Mouse (Mus musculus) forebrain, embryonic 12.5 days (tissue): ENCODE results near the gene Abcc6. TPM values are rescaled to one million over a fixed set of nuclear protein-coding genes. Genes with fewer than 3 reads are reported as not detected.

Source experiments
- ATAC-seq: fragments of 200-750 bp; cut with Nextera tagmentation; 2 replicates; pipeline ENCODE4 v1.8.0; 2017; ENCODE audit warnings: moderate TSS enrichment; ENCODE audit not compliant: low FRiP score
- H3K27ac ChIP-seq: fragments of 300-500 bp; sonication (generic); 2 replicates; pipeline ENCODE4 v1.5.1; 2016; ENCODE audit warnings: mild to moderate bottlenecking
- H3K27me3 ChIP-seq: fragments of 300-500 bp; sonication (generic); 2 replicates; pipeline ENCODE4 v1.6.1; 2016; ENCODE audit warnings: mild to moderate bottlenecking
- H3K36me3 ChIP-seq: fragments of 300-500 bp; sonication (generic); replicated peaks from 2 replicates; pipeline ENCODE4 v1.6.1; 2016; ENCODE audit warnings: mild to moderate bottlenecking
- H3K4me1 ChIP-seq: fragments of 300-500 bp; sonication (generic); 2 replicates; pipeline ENCODE4 v1.6.1; 2016
- H3K4me2 ChIP-seq: fragments of 300-500 bp; sonication (generic); 2 replicates; pipeline ENCODE4 v1.6.1; 2016; ENCODE audit warnings: mild to moderate bottlenecking, moderate library complexity
- H3K4me3 ChIP-seq: fragments of 300-500 bp; sonication (generic); replicated peaks from 2 replicates; pipeline ENCODE4 v1.5.1; 2016; ENCODE audit warnings: mild to moderate bottlenecking
- H3K9ac ChIP-seq: fragments of 300-500 bp; sonication (generic); 2 replicates; pipeline ENCODE4 v1.6.1; 2016; ENCODE audit warnings: mild to moderate bottlenecking
- H3K9me3 ChIP-seq: fragments of 300-500 bp; sonication (generic); 2 replicates; pipeline ENCODE4 v1.6.1; 2016
- WGBS: fragments of 180-500 bp; shearing (Covaris S2); methylation state at CpG from one replicate; pipeline ENCODE4 v1.1.7; 2016; 5-methylcytosine and 5-hydroxymethylcytosine counted together
- polyA plus RNA-seq: library from polyadenylated mRNA; unstranded; fragments of >200 nt; fragmentation: Nextera tagmentation; extraction: Ambion mirVana; gene quantifications from 2 replicates; pipeline ENCODE4 v1.2.1, GENCODE M21; 2016

Abcc6 gene
- polyA plus RNA-seq, 1 experiment from 2014 or later = 0.10 TPM

DNA sequence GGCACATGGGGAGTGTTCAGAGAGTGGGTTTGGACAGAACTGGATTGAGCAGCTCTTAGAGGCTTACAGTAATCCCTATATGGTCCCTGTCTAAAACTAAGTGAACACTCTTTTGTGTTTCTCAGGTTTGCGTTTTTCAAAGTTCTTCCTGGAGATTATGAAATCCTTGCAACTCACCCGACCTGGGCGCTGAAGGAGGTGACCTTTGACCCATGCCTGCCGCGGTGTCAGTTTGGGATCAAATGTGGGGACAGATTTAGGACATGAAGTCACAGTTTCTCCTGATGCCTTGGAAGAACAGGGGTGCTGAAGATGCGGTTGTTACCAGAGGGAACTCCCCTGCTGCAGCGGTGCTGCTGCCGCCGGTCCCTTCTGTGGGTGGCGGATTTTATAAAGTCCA lies 14.0 kb upstream of the Abcc6 start:
- Histone ChIP-seq H3K4me3 (no peak overlapping the region), H3K4me1 (no peaks in the 10 kb centered on the region), H3K27ac (no peak overlapping the region), H3K4me2 (no peak overlapping the region), H3K9ac (no peak overlapping the region), H3K27me3 (no peaks in the 10 kb centered on the region), H3K36me3 (peaks cover 82% of the 10 kb centered on the region), H3K9me3 (no peaks in the 10 kb centered on the region)
- 95% methylated on average over 10 of the region's 10 CpGs for WGBS
- ATAC-seq = no peak

DNA sequence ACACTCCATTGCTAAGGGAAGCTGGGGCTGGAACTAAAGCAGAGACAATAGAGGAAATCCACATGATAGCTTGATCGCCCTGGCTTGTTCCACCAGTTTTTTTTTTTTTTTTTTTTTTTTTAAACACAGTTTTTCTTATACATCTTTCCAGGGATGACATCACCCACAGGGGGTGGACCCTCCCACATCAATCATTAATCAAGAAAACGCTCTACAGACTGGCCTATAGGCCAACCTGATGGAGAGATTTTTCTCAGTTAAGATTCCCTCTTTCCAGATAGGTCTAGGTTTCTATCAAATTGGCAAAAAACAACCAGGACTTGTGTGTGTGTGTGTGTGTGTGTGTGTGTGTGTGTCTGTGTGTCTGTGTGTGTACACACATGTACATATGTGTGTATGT lies 9.8 kb upstream of the Abcc6 start:
- no peak for ATAC-seq
- H3K9me3 ChIP-seq = no peaks in the 10 kb centered on the region
- no peaks in the 10 kb centered on the region for H3K27me3 ChIP-seq
- WGBS = 78% methylated on average over 2 of the region's 2 CpGs
- H3K36me3 ChIP-seq = peaks cover 63% of the 10 kb centered on the region
- H3K4me2 ChIP-seq = no peak overlapping the region
- no peak overlapping the region for H3K4me3 ChIP-seq
- H3K9ac ChIP-seq = no peak overlapping the region
- H3K27ac ChIP-seq = no peak overlapping the region
- peaks cover 9% of the 10 kb centered on the region for H3K4me1 ChIP-seq

DNA sequence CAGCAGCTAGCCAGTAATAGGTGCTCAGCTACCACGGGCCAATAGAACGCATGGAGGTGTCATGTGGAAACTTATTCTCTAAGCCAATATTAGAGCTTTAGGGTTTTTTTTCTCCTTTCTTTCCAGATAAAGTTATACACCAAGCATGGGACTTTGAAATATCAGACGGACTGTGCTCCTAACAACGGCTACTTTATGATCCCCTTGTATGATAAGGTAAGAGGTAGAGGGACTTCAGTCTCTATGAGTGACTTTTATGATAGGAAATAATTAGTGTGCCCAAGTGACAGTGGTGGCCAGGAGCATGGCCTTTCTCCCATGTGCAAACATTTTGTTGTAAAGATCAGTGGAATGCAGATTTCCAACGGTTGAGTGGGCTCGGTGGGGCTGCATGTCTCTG lies 7.3 kb upstream of the Abcc6 start:
- Histone ChIP-seq H3K27me3 (no peaks in the 10 kb centered on the region), H3K4me2 (no peak overlapping the region), H3K4me1 (peaks cover 18% of the 10 kb centered on the region), H3K36me3 (peaks cover 39% of the 10 kb centered on the region), H3K9ac (no peak overlapping the region), H3K27ac (no peak overlapping the region), H3K9me3 (no peaks in the 10 kb centered on the region), H3K4me3 (no peak overlapping the region)
- ATAC-seq = no peak
- 92% methylated on average over 6 of the region's 6 CpGs for WGBS

DNA sequence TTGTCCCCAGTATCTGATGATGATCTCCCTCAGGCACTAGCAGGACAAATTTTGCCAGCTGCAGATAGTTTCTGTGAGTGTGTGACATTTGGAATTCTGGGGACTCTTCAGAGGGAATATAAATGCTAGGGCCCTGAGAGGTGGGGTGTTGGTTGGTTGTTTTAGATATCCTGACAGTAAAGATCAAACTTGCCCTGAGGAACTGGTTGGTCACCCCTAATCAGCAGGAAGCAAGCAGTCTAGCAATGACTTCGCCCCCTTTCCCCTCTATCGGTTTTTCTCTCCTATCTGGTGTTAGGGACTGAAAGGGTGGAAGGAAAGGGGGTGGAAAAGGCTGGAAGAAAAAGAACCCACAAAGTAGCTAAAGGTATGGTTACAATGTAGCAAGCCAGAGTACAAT lies 5.4 kb upstream of the Abcc6 start:
- Histone ChIP-seq H3K9me3 (no peaks in the 10 kb centered on the region), H3K36me3 (peaks cover 20% of the 10 kb centered on the region), H3K27ac (no peak overlapping the region), H3K9ac (no peak overlapping the region), H3K4me2 (no peak overlapping the region), H3K27me3 (peaks cover 3% of the 10 kb centered on the region; the same call in 1 of the 2 replicates), H3K4me3 (no peak overlapping the region), H3K4me1 (peaks cover 18% of the 10 kb centered on the region)
- WGBS = 72% methylated on average over 2 of the region's 2 CpGs
- ATAC-seq = no peak

DNA sequence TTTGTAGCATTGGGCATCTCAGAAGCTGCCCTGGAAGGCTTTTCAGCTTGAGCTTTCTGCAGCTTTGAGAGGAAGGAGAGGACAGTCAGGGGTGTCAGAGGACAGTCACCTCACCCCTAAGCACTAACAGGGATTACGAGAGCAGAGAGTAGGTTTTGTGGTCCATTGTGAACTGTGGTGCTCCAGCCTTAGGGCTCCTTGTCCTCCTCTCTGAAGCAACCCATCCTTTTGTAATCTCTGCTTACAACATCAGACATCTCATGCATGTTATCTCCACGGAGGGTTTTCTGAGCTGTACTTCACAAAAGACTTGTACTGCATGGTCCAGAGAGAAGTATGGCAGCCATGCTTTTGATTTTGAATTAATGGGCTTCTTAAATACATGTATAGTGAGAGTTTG lies 4.9 kb upstream of the Abcc6 start:
- H3K36me3 ChIP-seq = peaks cover 16% of the 10 kb centered on the region
- no peak for ATAC-seq
- no peak overlapping the region for H3K27ac ChIP-seq
- peak overlapping the region; percentile 83 for H3K9ac ChIP-seq
- H3K27me3 ChIP-seq = peaks cover 6% of the 10 kb centered on the region; the same call in 1 of the 2 replicates
- peak overlapping the region; percentile 85; the same call in 1 of the 2 replicates for H3K4me3 ChIP-seq
- H3K4me2 ChIP-seq = peak overlapping the region; percentile 78
- WGBS = 78% methylated on average over 2 of the region's 2 CpGs
- H3K4me1 ChIP-seq = peaks cover 21% of the 10 kb centered on the region
- H3K9me3 ChIP-seq = no peaks in the 10 kb centered on the region

DNA sequence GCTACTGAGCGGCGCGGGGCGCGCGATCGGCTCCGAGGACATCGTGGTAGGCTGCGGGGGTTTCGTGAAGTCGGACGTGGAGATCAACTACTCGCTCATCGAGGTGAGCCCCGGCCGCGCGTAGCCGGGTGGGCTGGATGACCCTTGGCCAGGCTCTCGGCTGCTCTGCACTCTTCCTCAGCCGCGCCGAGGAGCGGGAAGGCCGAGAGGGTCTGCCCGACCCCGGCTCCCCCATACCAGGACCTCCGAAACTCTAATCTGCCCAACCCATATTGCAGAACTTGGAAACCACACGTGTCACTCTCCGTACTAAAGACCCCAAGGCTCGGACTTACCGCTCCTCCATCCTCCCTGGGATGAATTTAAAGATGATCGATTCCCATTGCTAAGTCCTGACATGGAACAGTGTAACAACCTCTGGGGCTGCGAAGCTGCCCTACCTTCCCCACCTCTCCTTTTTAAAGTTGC lies 3.8 kb upstream of the Abcc6 start:
- H3K27ac ChIP-seq = no peak overlapping the region
- ATAC-seq = peak; percentile 70; the same call in 1 of the 2 replicates
- under 1% methylated on average over 31 of the region's 35 CpGs for WGBS

DNA sequence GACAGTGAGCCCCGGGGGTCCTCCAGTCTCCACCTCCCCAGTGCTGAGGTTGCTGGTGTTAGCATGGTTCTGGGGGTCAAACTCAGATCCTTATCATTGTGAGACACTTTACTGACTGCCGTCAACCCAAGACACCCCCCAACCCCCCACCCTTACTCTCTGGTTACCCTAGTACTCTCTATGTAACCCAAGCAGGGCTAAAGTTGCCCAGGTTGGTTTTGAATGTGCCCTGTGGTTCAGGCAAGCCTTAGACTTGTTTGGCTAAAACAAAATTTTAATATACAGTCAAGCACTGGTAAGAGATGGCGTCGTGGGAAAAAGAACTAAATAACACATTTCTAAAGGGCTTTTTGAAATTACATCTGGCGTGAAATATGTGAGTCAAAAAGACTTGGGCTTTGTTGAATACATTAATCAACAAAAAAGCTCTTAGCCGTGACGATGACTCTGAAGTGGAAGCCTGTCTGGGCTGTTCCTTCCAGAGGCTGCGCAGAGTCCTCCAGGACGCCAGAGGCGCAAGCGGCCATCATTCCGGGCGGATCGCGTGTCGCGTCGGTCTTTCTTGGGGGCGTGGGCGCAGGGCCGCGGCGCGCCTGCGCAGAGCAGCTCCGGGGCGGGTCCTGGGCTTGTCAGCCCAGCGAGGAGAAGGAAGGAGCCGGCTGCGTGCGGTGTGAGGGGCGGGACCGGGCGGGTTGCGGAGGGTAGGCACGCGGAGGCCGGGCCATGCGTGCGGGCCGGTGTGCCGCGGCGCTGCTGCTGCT lies 3.2 kb upstream of the Abcc6 start, which contains the start of gene Nomo1:
Nomo1 (plus strand) TSS at position 590 of the 761 bp plus-strand sequence.
- Histone ChIP-seq H3K4me2 (peak within 1 kb of the TSS; percentile 78), H3K9ac (peak within 1 kb of the TSS; percentile 83), H3K36me3 (peaks cover 7% of the 10 kb centered on the region), H3K27me3 (peaks cover 11% of the 10 kb centered on the region; the same call in 1 of the 2 replicates), H3K4me3 (peak within 1 kb of the TSS; percentile 85), H3K4me1 (peaks cover 22% of the 10 kb centered on the region), H3K9me3 (no peaks in the 10 kb centered on the region), H3K27ac (no peak within 1 kb of the TSS)
- WGBS = 8% methylated on average over 30 of the region's 44 CpGs
- ATAC-seq = peak; percentile 96

More for the DNA sequence above, 3.8 kb upstream of the Abcc6 start:
- H3K4me3 ChIP-seq = peak overlapping the region; percentile 85
- no peaks in the 10 kb centered on the region for H3K9me3 ChIP-seq
- peaks cover 13% of the 10 kb centered on the region for H3K36me3 ChIP-seq
- H3K4me2 ChIP-seq = peak overlapping the region; percentile 78
- H3K9ac ChIP-seq = peak overlapping the region; percentile 83
- peaks cover 22% of the 10 kb centered on the region for H3K4me1 ChIP-seq
- peaks cover 11% of the 10 kb centered on the region; the same call in 1 of the 2 replicates for H3K27me3 ChIP-seq

DNA sequence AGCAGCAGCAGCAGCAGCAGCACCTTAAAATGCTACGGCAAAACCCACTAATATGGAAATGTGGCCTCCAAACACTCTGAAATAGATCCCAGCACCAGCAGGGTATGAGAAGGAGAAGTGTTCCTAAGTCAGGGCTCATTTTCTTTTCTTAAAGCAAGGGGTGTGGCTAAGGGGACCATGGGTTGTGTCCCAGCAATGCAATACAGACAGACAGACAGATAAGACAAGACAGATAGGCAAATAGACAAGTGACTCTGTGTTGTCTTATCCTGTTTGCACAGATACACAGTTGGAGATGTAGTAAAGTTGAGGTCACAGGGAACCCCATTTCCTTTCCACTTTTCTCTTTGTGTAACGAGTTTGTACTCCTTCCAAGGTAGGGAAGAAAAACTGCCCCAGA lies 973 bp upstream of the Abcc6 start:
- H3K4me1 ChIP-seq = peaks cover 22% of the 10 kb centered on the region
- 87% methylated on average over 2 of the region's 2 CpGs for WGBS
- no peak overlapping the region for H3K4me2 ChIP-seq

DNA sequence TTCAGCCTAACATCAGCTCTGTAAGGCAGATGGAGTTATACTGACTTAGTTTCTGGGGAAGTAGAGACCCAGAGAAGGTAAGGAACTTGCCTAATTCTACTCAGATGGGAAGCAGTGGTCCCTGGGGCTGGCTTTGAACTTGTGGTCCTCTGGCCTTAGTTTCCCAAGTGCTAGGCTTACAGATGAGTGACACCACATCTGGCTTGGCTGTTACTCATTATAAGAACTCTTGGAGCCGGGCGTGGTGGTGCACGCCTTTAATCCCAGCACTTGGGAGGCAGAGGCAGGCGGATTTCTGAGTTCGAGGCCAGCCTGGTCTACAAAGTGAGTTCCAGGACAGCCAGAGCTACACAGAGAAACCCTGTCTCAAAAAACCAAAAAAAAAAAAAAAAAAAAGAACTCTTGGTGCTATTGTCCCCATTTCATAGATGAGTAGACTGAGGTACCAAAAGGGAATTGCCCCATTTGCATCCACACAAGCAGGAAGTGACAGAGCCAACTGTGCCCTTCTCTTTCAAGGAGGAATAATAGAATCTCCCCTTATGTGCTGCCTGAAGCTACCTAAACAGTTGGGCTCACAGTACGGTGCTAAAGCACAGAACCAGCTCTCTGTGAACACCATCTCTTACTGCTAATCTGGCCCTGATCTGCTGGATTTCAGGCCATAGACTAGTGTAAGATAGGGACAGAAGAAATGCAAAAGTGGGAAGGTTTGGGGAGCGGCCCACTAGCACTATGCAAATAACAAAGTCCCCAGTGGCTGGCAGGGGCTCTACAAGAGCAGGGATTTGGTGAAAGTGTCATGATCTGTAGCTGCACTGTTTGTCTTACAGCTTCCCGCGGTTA lies 580 bp downstream of the Abcc6 start:
- no peak overlapping the region for H3K4me2 ChIP-seq
- H3K9ac ChIP-seq = no peak overlapping the region
- H3K27me3 ChIP-seq = peaks cover 11% of the 10 kb centered on the region; the same call in 1 of the 2 replicates
- H3K27ac ChIP-seq = no peak overlapping the region
- H3K4me3 ChIP-seq = no peak overlapping the region
- ATAC-seq = no peak
- peaks cover 9% of the 10 kb centered on the region for H3K4me1 ChIP-seq
- no peaks in the 10 kb centered on the region for H3K36me3 ChIP-seq
- H3K9me3 ChIP-seq = no peaks in the 10 kb centered on the region
- 64% methylated on average over 8 of the region's 9 CpGs for WGBS

More for the DNA sequence above, 973 bp upstream of the Abcc6 start:
- Histone ChIP-seq H3K4me3 (no peak overlapping the region), H3K9ac (no peak overlapping the region), H3K27ac (no peak overlapping the region), H3K9me3 (no peaks in the 10 kb centered on the region), H3K36me3 (no peaks in the 10 kb centered on the region), H3K27me3 (peaks cover 11% of the 10 kb centered on the region; the same call in 1 of the 2 replicates)
- ATAC-seq = no peak

DNA sequence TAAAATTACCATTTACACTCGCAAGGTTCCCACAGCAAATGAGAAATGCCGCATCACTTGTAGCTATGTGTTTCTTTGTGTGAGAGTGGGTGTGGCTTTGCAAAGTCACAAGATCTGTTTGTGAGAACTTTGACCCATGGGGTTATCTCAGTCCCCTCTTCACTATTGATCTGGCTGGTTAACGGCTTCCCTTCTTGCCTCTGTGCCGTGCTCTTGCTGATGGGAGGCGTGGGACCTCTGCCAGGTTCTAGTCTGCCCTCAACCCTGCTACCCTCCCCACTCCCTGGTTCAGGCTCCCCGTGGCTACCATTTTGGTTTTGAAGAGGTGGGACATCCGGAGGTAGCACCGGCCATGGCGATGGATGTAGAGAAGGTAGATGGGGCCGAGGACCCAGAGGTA lies 1.4 kb downstream of the Abcc6 start:
- Histone ChIP-seq H3K9me3 (no peaks in the 10 kb centered on the region), H3K36me3 (no peaks in the 10 kb centered on the region)

DNA sequence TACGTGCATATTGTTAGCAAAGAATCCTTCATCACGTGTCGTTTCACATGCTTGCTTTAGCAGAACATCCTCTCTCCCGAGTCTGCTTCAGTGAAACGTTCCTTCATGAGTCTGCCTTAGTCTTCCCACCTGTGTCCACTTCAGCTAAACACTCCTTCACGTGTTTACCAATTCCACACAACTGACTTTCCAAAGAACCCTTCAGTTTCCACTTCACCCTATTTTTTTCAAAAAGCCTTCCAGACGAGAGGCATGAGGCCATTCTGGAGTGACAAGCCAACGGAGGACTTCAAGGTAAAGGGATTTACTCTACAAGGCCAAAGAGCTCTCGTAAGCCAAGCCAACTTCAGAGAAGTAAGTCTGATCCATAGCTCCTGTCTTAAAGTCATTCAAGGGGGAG lies 4.7 kb downstream of the Abcc6 start:
- Histone ChIP-seq H3K9me3 (no peaks in the 10 kb centered on the region), H3K4me3 (no peak overlapping the region), H3K4me2 (no peak overlapping the region), H3K27ac (no peak overlapping the region), H3K9ac (no peak overlapping the region), H3K4me1 (peaks cover 4% of the 10 kb centered on the region; the same call in 1 of the 2 replicates), H3K27me3 (0 out of 2 replicates have a peak, but pooled peaks cover 9% of the 10 kb centered on the region), H3K36me3 (no peaks in the 10 kb centered on the region)
- ATAC-seq = no peak
- 76% methylated on average over 9 of the region's 9 CpGs for WGBS

More for the DNA sequence above, 1.4 kb downstream of the Abcc6 start:
- Histone ChIP-seq H3K4me1 (peaks cover 4% of the 10 kb centered on the region; the same call in 1 of the 2 replicates), H3K4me2 (no peak overlapping the region), H3K27ac (no peak overlapping the region), H3K27me3 (peaks cover 11% of the 10 kb centered on the region; the same call in 1 of the 2 replicates), H3K4me3 (no peak overlapping the region), H3K9ac (no peak overlapping the region)
- no peak for ATAC-seq
- 92% methylated on average over 10 of the region's 10 CpGs for WGBS

DNA sequence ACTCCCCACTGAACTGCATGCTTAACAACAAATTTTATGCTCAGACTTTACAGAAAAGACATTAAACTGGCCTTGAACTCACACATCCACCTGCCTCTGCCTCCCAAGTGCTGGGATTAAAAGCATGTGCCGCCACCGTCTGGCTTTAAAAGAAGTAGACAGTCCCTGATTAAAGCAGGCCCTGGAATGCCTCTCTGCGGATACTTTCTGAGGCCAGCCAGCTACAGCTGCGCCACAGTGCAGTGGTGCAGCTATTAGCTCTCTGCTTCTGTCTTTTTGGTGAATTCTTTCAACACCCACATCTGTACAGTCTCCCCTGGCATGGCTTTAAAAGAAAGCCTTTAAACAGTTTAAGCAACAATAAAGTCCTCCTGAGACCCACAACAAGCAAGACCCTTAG lies 8.2 kb downstream of the Abcc6 start:
- H3K4me1 ChIP-seq = 0 out of 2 replicates have a peak, but pooled peaks cover 5% of the 10 kb centered on the region
- no peaks in the 10 kb centered on the region for H3K36me3 ChIP-seq
- WGBS = 29% methylated on average over 4 of the region's 4 CpGs
- no peaks in the 10 kb centered on the region for H3K9me3 ChIP-seq
- H3K27me3 ChIP-seq = no peaks in the 10 kb centered on the region
- no peak overlapping the region for H3K4me2 ChIP-seq
- H3K27ac ChIP-seq = no peak overlapping the region
- H3K4me3 ChIP-seq = no peak overlapping the region
- ATAC-seq = no peak
- no peak overlapping the region for H3K9ac ChIP-seq
